Mouse (Mus musculus) limb, embryonic 14.5 days (tissue): Measurements from ENCODE around the gene Glt8d2. TPM values are rescaled to one million over a fixed set of nuclear protein-coding genes. Genes with fewer than 3 reads are reported as not detected.
"Not testable (repeated sequence)": the region's sequence is repeated elsewhere in the genome, so short reads cannot be mapped to it uniquely, and the experiment has no call there.

Experiments
- ATAC-seq: fragments of 200-750 bp; cut with Nextera tagmentation; 2 replicates; pipeline ENCODE4 v1.8.0; 2017; ENCODE audit warnings: low read depth, moderate number of reproducible peaks, moderate TSS enrichment; ENCODE audit not compliant: low FRiP score
- DNase-seq: peaks from one replicate; pipeline ENCODE4 v3.0.0-alpha.2; 2015; ENCODE audit warnings: low spot score
- H3K27ac ChIP-seq: fragments of 300-500 bp; sonication (generic); replicated peaks from 2 replicates; pipeline ENCODE4 v1.5.1; 2014; ENCODE audit warnings: low read depth, mild to moderate bottlenecking, low read length, moderate library complexity, mixed read lengths
- H3K27me3 ChIP-seq: fragments of 300-500 bp; sonication (generic); 2 replicates; pipeline ENCODE4 v1.6.1; 2014; ENCODE audit warnings: low read length, mixed read lengths; ENCODE audit not compliant: control insufficient read depth, insufficient read depth
- H3K36me3 ChIP-seq: fragments of 300-500 bp; sonication (generic); 2 replicates; pipeline ENCODE4 v1.6.1; 2014; ENCODE audit warnings: mild to moderate bottlenecking, low read length, moderate library complexity, mixed read lengths; ENCODE audit not compliant: control insufficient read depth, insufficient read depth
- H3K4me1 ChIP-seq: fragments of 300-500 bp; sonication (generic); 2 replicates; pipeline ENCODE4 v1.6.1; 2014; ENCODE audit warnings: antibody characterized with exemption, low read length, mixed read lengths; ENCODE audit not compliant: control insufficient read depth, insufficient read depth
- H3K4me2 ChIP-seq: fragments of 300-500 bp; sonication (generic); replicated peaks from 2 replicates; pipeline ENCODE4 v1.6.1; 2014; ENCODE audit warnings: low read depth, mild to moderate bottlenecking, low read length, moderate library complexity; ENCODE audit not compliant: severe bottlenecking
- H3K4me3 ChIP-seq: fragments of 300-500 bp; sonication (generic); replicated peaks from 2 replicates; pipeline ENCODE4 v1.5.1; 2014; ENCODE audit warnings: low read length
- H3K9ac ChIP-seq: fragments of 300-500 bp; sonication (generic); 2 replicates; pipeline ENCODE4 v1.6.1; 2014; ENCODE audit warnings: mild to moderate bottlenecking, low read depth, low read length, moderate library complexity; ENCODE audit not compliant: severe bottlenecking
- H3K9me3 ChIP-seq: fragments of 300-500 bp; sonication (generic); 2 replicates; pipeline ENCODE4 v1.6.1; 2016; ENCODE audit warnings: low read length; ENCODE audit not compliant: control insufficient read depth
- POLR2A ChIP-seq: fragments of 200-500 bp; IDR thresholded peaks from 2 replicates; pipeline ENCODE4 v1.8.0; 2012; ENCODE audit warnings: inconsistent platforms, mild to moderate bottlenecking, moderate library complexity, borderline replicate concordance; ENCODE audit not compliant: insufficient read depth, insufficient read length; ENCODE audit errors: extremely low read depth
- WGBS: fragments of 180-500 bp; shearing (Covaris S2); extraction: QIAGEN DNeasy Blood & Tissue Kit; methylation state at CpG from one replicate; pipeline ENCODE4 v1.1.7; 2014; 5-methylcytosine and 5-hydroxymethylcytosine counted together
- polyA plus RNA-seq, 2 experiments: library from polyadenylated mRNA; depleted of rRNA in 1 of 2; stranded (reverse) in 1 of 2; unstranded in 1 of 2; fragments of >200 nt; fragmentation: Nextera tagmentation in 1 of 2; extraction: Ambion mirVana in 1 of 2; gene quantifications; 2 replicates each; pipeline versions ENCODE4 v1.2.1 to v1.2.3; 2012 to 2014

The Glt8d2 gene
- polyA plus RNA-seq, 2 experiments = 23.1 to 25.5 TPM

- no peaks in the 10 kb centered on the region for H3K27me3 ChIP-seq
- TF ChIP-seq POLR2A = no peak
- no peak overlapping the region for H3K27ac ChIP-seq
- no peak overlapping the region for H3K4me2 ChIP-seq
- no peaks in the 10 kb centered on the region for H3K9me3 ChIP-seq
- H3K4me3 ChIP-seq = no peak overlapping the region
- H3K4me1 ChIP-seq = peaks cover 13% of the 10 kb centered on the region
- WGBS = 95% methylated on average over 12 of the region's 12 CpGs
- H3K9ac ChIP-seq = no peak overlapping the region
- no peak for DNase-seq
- peaks cover 31% of the 10 kb centered on the region for H3K36me3 ChIP-seq
- ATAC-seq = no peak
Observed at GRCm38 (mm10) chr10:82632496-82633280, 57.8 kb downstream of the Glt8d2 start.

- H3K9ac ChIP-seq = peak overlapping the region; percentile 76; the same call in 1 of the 2 replicates
- no peak for ATAC-seq
- peak overlapping the region; percentile 70 for H3K4me3 ChIP-seq
- TF ChIP-seq POLR2A = no peak
- peaks cover 23% of the 10 kb centered on the region for H3K36me3 ChIP-seq
- no peaks in the 10 kb centered on the region for H3K27me3 ChIP-seq
- peaks cover 13% of the 10 kb centered on the region for H3K4me1 ChIP-seq
- no peak overlapping the region for H3K27ac ChIP-seq
- no peaks in the 10 kb centered on the region for H3K9me3 ChIP-seq
- no peak for DNase-seq
- 84% methylated on average over 7 of the region's 7 CpGs for whole genome bisulfite sequencing
- peak overlapping the region; percentile 78 for H3K4me2 ChIP-seq
Observed at GRCm38 (mm10) chr10:82631133-82631532, 59.3 kb downstream of the Glt8d2 start.

- 20% methylated on average over 7 of the region's 7 CpGs for WGBS
- Histone ChIP-seq H3K27ac (no peak overlapping the region), H3K4me1 (peaks cover 13% of the 10 kb centered on the region), H3K4me2 (peak overlapping the region; percentile 78), H3K9me3 (no peaks in the 10 kb centered on the region), H3K36me3 (peaks cover 23% of the 10 kb centered on the region), H3K9ac (peak overlapping the region; percentile 76), H3K4me3 (peak overlapping the region; percentile 70), H3K27me3 (no peaks in the 10 kb centered on the region)
- no peak for DNase-seq
- no peak for ATAC-seq
- TF ChIP-seq POLR2A = no peak
Observed at GRCm38 (mm10) chr10:82630497-82630896, 60.0 kb downstream of the Glt8d2 start.

GRCm38 (mm10) chr10:82629586-82630255 is 60.7 kb downstream of the Glt8d2 start, which contains the start of gene Tdg:
Gene Tdg, plus strand, starts transcription at chr10:82629828.
- H3K27me3 ChIP-seq, H3K9me3 ChIP-seq: not testable (repeated sequence)
- under 1% methylated on average over 38 of the region's 78 CpGs for WGBS
- Histone ChIP-seq H3K36me3 (peaks cover 18% of the 10 kb centered on the region), H3K4me1 (peaks cover 13% of the 10 kb centered on the region), H3K4me2 (peak within 1 kb of the TSS; percentile 96), H3K9ac (peak within 1 kb of the TSS; percentile 76), H3K27ac (peak within 1 kb of the TSS; percentile 91), H3K4me3 (peak within 1 kb of the TSS; percentile 70)
- DNase-seq = peak; percentile 93
- TF ChIP-seq POLR2A = peak; percentile 34; the same call in 1 of the 2 replicates
- ATAC-seq = peak; percentile 97

GRCm38 (mm10) chr10:82629111-82629585 is 61.3 kb downstream of the Glt8d2 start:
- WGBS = 4% methylated on average over 11 of the region's 11 CpGs
- peak overlapping the region; percentile 70 for H3K4me3 ChIP-seq
- peak overlapping the region; percentile 76 for H3K9ac ChIP-seq
- ATAC-seq (peak; percentile 53), DNase-seq (peak; percentile 19)
- TF ChIP-seq POLR2A = no peak
- peaks cover 14% of the 10 kb centered on the region for H3K36me3 ChIP-seq
- peak overlapping the region; percentile 91 for H3K27ac ChIP-seq
- peaks cover 13% of the 10 kb centered on the region for H3K4me1 ChIP-seq
- no peaks in the 10 kb centered on the region for H3K27me3 ChIP-seq
- peak overlapping the region; percentile 96 for H3K4me2 ChIP-seq
- no peaks in the 10 kb centered on the region for H3K9me3 ChIP-seq

- WGBS = 9% methylated on average over 2 of the region's 2 CpGs
- H3K9me3 ChIP-seq, H3K4me1 ChIP-seq, H3K36me3 ChIP-seq, ATAC-seq, H3K27me3 ChIP-seq, DNase-seq: not testable (repeated sequence)
- peak overlapping the region; percentile 79 for H3K27ac ChIP-seq
- H3K9ac ChIP-seq = peak overlapping the region; percentile 69
- peak overlapping the region; percentile 62 for H3K4me3 ChIP-seq
- H3K4me2 ChIP-seq = peak overlapping the region; percentile 54
Observed at GRCm38 (mm10) chr10:82623553-82623932, 66.9 kb downstream of the Glt8d2 start.
